Comparison of ENCODE assay signal across 25 mouse cellular contexts in genomic region chr8:107627881-107628280, GRCm38 (mm10).
"Had no signal": no experiment of that assay in that cellular context is flagged by ENCODE, and none has a peak within 500 bp of the region (broad histone marks: within the 10 kb centered on the region; RNA-seq: fewer than 3 reads in every experiment).

No protein-coding gene starts in this region.

- H3K27me3 ChIP-seq: embryonic facial prominence, embryonic 12.5 days; embryonic facial prominence, embryonic 13.5 days; embryonic facial prominence, embryonic 15.5 days; forebrain, embryonic 15.5 days had no signal

- H3K4me2 ChIP-seq: embryonic facial prominence, embryonic 12.5 days; embryonic facial prominence, embryonic 13.5 days; embryonic facial prominence, embryonic 15.5 days; forebrain, embryonic 13.5 days; forebrain, embryonic 15.5 days had no signal

- H3K9ac ChIP-seq: embryonic facial prominence, embryonic 12.5 days; embryonic facial prominence, embryonic 13.5 days; embryonic facial prominence, embryonic 15.5 days; forebrain, embryonic 13.5 days; forebrain, embryonic 15.5 days; forebrain, postnatal 0 days had no signal

- H3K9me3 ChIP-seq: embryonic facial prominence, embryonic 10.5 days; embryonic facial prominence, embryonic 12.5 days; embryonic facial prominence, embryonic 13.5 days; embryonic facial prominence, embryonic 15.5 days; forebrain, embryonic 10.5 days; forebrain, embryonic 13.5 days; forebrain, embryonic 15.5 days had no signal

- H3K4me3 ChIP-seq: embryonic facial prominence, embryonic 10.5 days; embryonic facial prominence, embryonic 12.5 days; embryonic facial prominence, embryonic 13.5 days; embryonic facial prominence, embryonic 15.5 days; erythroblast, embryonic 14.5 days; forebrain, embryonic 10.5 days; forebrain, embryonic 13.5 days; forebrain, embryonic 15.5 days; gastrocnemius, adult 2 months; heart, adult 2 months had no signal

- H3K27ac ChIP-seq: embryonic facial prominence, embryonic 10.5 days; embryonic facial prominence, embryonic 12.5 days; embryonic facial prominence, embryonic 13.5 days; embryonic facial prominence, embryonic 15.5 days; forebrain, embryonic 10.5 days; forebrain, embryonic 13.5 days; forebrain, embryonic 15.5 days; gastrocnemius, adult 2 months; heart, adult 2 months had no signal

- ATAC-seq: forebrain, embryonic 13.5 days; forebrain, embryonic 15.5 days; forebrain, embryonic 16.5 days; forebrain, postnatal 0 days had no signal

- H3K4me1 ChIP-seq: embryonic facial prominence, embryonic 10.5 days; embryonic facial prominence, embryonic 12.5 days; embryonic facial prominence, embryonic 13.5 days; embryonic facial prominence, embryonic 15.5 days; forebrain, embryonic 13.5 days; forebrain, embryonic 15.5 days had no signal

- H3K36me3 ChIP-seq: embryonic facial prominence, embryonic 10.5 days; embryonic facial prominence, embryonic 12.5 days; embryonic facial prominence, embryonic 13.5 days; embryonic facial prominence, embryonic 15.5 days; forebrain, embryonic 10.5 days; forebrain, embryonic 15.5 days had no signal

- DNase-seq: cerebellum, adult 8-10 months; cerebellum, adult 9-10 months; cerebellum, adult 9-11 months; cerebellum, postnatal 10 days; cerebellum, postnatal 14 days; cerebellum, postnatal 25 days; cerebellum, postnatal 36 days; embryo, embryonic 11 days; forebrain, postnatal 0 days; gastrocnemius, adult 2 months; gastrocnemius, postnatal 10 days; gastrocnemius, postnatal 14 days; gastrocnemius, postnatal 25 days; gastrocnemius, postnatal 36 days; heart, adult 18-20 months; heart, adult 2 months had no signal
